Mouse (Mus musculus) midbrain, embryonic 12.5 days (tissue): ENCODE results near the gene Errfi1. TPM values are rescaled to one million over a fixed set of nuclear protein-coding genes. Genes with fewer than 3 reads are reported as not detected.

Source experiments
- ATAC-seq: fragments of 200-750 bp; cut with Nextera tagmentation; 2 replicates; pipeline ENCODE4 v1.8.0; 2017; ENCODE audit warnings: low read depth, moderate TSS enrichment, moderate library complexity; ENCODE audit not compliant: low FRiP score
- H3K27ac ChIP-seq: fragments of 300-500 bp; sonication (generic); replicated peaks from 2 replicates; pipeline ENCODE4 v1.5.1; 2016; ENCODE audit warnings: mild to moderate bottlenecking
- H3K27me3 ChIP-seq: fragments of 300-500 bp; sonication (generic); 2 replicates; pipeline ENCODE4 v1.6.1; 2016; ENCODE audit warnings: mild to moderate bottlenecking
- H3K36me3 ChIP-seq: fragments of 300-500 bp; sonication (generic); 2 replicates; pipeline ENCODE4 v1.6.1; 2016
- H3K4me1 ChIP-seq: fragments of 300-500 bp; sonication (generic); 2 replicates; pipeline ENCODE4 v1.6.1; 2016
- H3K4me2 ChIP-seq: fragments of 300-500 bp; sonication (generic); replicated peaks from 2 replicates; pipeline ENCODE4 v1.6.1; 2016; ENCODE audit warnings: mild to moderate bottlenecking, moderate library complexity
- H3K4me3 ChIP-seq: fragments of 300-500 bp; sonication (generic); 2 replicates; pipeline ENCODE4 v1.5.1; 2016; ENCODE audit warnings: mild to moderate bottlenecking
- H3K9ac ChIP-seq: fragments of 300-500 bp; sonication (generic); replicated peaks from 2 replicates; pipeline ENCODE4 v1.6.1; 2016; ENCODE audit warnings: mild to moderate bottlenecking, moderate library complexity
- H3K9me3 ChIP-seq: fragments of 300-500 bp; sonication (generic); 2 replicates; pipeline ENCODE4 v1.6.1; 2016; ENCODE audit warnings: mild to moderate bottlenecking
- WGBS: fragments of 180-500 bp; shearing (Covaris S2); methylation state at CpG from one replicate; pipeline ENCODE4 v1.1.7; 2016; 5-methylcytosine and 5-hydroxymethylcytosine counted together
- polyA plus RNA-seq: library from polyadenylated mRNA; unstranded; fragments of >200 nt; fragmentation: Nextera tagmentation; extraction: Ambion mirVana; gene quantifications from 2 replicates; pipeline ENCODE4 v1.2.1, GENCODE M21; 2016

The Errfi1 gene
- polyA plus RNA-seq, 1 experiment from 2014 or later: 22.1 TPM

DNA sequence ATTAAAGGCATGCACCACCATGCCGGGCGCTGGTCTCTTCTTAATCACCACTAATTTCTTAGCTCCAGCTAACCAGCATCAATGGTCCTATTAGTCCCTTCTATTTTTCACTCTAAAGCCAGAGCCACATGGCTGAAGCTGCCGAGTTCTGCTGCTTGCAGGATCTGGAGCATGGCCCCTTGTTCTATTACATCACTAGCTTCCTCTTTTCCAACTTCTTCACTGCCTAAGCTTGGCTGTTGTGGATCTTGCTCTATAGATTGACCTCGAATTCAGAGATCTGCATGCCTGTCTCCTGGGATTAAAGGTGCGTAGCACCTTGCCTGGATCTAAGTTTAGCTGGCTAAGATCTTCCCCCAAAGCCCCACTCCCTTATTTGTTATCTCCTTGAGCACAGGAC lies 28.9 kb downstream of the Errfi1 start:
- 84% methylated on average over 5 of the region's 5 CpGs for WGBS
- H3K9me3 ChIP-seq: peaks cover 25% of the 10 kb centered on the region
- H3K27ac ChIP-seq: no peak overlapping the region
- no peak overlapping the region for H3K4me3 ChIP-seq
- H3K4me2 ChIP-seq: no peak overlapping the region
- no peak for ATAC-seq
- H3K4me1 ChIP-seq: no peaks in the 10 kb centered on the region
- no peaks in the 10 kb centered on the region for H3K27me3 ChIP-seq
- H3K36me3 ChIP-seq: no peaks in the 10 kb centered on the region
- no peak overlapping the region for H3K9ac ChIP-seq

DNA sequence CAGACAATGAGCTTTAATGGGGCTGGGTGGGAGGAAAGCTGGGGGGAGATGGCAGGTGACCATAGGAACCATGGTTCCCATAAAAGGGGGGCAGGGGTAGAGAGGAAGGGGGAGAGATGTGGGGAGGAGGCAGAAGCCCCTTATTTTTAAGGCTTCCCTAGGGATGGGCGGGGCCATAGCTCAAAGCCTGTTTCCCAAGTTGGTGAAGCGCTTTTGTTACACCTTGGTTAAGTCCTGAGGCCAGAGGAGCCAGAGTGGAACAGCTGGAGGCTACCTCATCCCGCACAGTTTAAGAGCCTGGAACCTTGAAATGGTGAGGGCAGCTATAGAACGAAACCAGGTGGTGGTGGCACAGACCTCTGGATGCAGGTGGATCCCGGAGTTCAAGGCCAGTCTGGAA lies 34.2 kb downstream of the Errfi1 start:
- ATAC-seq: no peak
- H3K9me3 ChIP-seq: no peaks in the 10 kb centered on the region
- H3K27me3 ChIP-seq: no peaks in the 10 kb centered on the region
- H3K27ac ChIP-seq: no peak overlapping the region
- WGBS: 71% methylated on average over 5 of the region's 5 CpGs
- no peak overlapping the region for H3K4me2 ChIP-seq
- no peaks in the 10 kb centered on the region for H3K36me3 ChIP-seq
- H3K4me3 ChIP-seq: no peak overlapping the region
- peaks cover 4% of the 10 kb centered on the region; the same call in 1 of the 2 replicates for H3K4me1 ChIP-seq
- H3K9ac ChIP-seq: no peak overlapping the region

DNA sequence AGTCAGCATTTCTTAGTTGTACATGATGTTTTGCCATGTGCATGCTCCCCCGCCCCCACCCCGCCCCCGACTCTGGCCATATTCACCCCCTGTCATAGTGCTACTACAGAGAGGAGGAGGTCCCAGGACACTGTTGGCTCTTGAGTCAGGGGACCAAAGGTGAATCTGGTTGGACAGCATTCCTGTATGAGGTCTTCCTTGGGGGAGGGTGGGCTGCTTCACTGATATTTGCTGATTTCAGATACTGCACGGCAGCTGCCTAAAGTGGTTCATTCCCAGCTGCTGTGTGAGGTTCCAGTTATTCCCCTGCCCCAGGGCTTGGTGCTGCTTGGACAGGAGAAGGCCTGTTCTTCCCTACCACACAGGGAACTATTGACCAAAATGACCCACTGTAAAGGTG lies 34.8 kb downstream of the Errfi1 start:
- H3K4me1 ChIP-seq: peaks cover 4% of the 10 kb centered on the region; the same call in 1 of the 2 replicates
- no peak overlapping the region for H3K27ac ChIP-seq
- no peak overlapping the region for H3K9ac ChIP-seq
- H3K4me3 ChIP-seq: no peak overlapping the region
- no peaks in the 10 kb centered on the region for H3K27me3 ChIP-seq
- no peak overlapping the region for H3K4me2 ChIP-seq
- H3K36me3 ChIP-seq: no peaks in the 10 kb centered on the region
- no peak for ATAC-seq
- no peaks in the 10 kb centered on the region for H3K9me3 ChIP-seq
- 69% methylated on average over 4 of the region's 4 CpGs for WGBS

DNA sequence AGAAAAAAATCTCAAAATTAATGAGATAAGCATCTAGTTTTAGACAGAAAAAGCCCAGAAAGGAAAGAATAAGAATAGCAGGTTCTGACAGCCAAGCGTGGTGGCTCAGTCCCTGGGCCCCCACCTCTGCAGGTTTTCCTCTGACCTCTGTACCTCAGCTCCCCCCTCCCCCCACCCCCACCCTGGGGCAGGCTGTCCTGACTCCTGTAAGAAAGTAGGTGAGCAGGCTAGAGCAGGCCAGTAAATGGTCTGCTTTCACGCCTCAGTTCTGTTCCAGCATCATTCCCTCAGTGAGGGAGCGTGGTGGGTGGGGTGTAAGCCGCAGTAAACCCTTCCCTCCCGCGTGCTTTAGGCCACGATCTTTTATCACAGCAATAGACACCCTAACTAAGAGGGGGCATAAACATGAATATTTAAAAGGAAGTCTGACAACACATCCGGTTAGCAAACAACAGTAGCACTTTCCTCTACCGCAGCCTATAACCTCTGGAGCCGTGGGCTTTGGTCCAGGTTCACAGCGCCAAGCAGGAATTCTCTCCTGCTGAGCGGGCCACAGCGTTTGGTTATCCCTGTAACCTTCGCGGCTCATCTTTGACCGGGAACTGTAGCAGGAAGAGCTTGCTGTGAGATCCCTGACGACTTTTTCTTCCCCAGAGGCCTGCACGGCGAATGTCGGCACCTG lies 35.7 kb downstream of the Errfi1 start:
- H3K4me2 ChIP-seq: no peak overlapping the region
- no peaks in the 10 kb centered on the region for H3K9me3 ChIP-seq
- 50% methylated on average over 20 of the region's 20 CpGs for whole genome bisulfite sequencing
- no peak overlapping the region for H3K4me3 ChIP-seq
- peaks cover 4% of the 10 kb centered on the region; the same call in 1 of the 2 replicates for H3K4me1 ChIP-seq
- H3K9ac ChIP-seq: no peak overlapping the region
- no peak for ATAC-seq
- H3K27ac ChIP-seq: no peak overlapping the region
- no peaks in the 10 kb centered on the region for H3K27me3 ChIP-seq
- H3K36me3 ChIP-seq: no peaks in the 10 kb centered on the region

DNA sequence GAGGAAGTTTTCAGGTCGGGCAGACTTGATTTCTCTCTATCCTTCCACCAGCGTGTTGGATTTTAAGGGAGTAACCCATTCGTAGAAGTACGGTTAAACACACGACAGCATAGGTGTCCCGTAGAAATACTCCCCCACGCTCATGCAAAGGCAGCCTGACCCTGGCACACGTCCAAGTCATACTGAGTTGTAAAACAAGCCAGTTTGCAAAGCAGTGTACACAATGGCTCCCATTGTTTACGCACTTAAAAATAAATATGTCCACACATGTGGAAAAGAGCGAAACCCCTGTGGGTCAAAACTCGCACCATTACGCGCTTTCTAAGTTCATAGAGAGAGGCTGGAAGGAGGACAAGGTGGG lies 36.2 kb downstream of the Errfi1 start:
- Histone ChIP-seq H3K4me2 (no peak overlapping the region), H3K9me3 (no peaks in the 10 kb centered on the region), H3K36me3 (no peaks in the 10 kb centered on the region), H3K27me3 (no peaks in the 10 kb centered on the region), H3K27ac (no peak overlapping the region), H3K4me1 (peaks cover 4% of the 10 kb centered on the region; the same call in 1 of the 2 replicates), H3K9ac (no peak overlapping the region), H3K4me3 (no peak overlapping the region)
- WGBS: 74% methylated on average over 13 of the region's 13 CpGs
- no peak for ATAC-seq

DNA sequence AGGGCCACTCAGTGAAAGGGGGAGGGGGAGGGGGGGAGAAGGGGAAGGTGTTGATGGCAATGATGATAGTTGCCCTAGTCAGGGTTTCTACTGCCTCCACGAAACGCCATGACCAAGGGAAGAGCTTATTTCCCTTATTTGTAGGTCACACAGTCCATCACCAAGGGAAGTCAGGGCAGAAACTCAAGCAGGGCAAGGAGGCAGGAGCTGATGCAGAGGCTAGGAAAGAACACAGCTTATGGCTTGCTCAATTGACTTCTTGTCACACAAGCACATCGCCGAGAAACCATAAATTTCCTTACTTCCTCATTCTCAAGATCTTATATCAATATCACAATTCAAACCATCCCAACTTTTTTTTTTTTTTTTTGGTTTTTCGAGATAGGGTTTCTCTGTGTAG lies 37.6 kb downstream of the Errfi1 start:
- no peak for ATAC-seq
- WGBS: 82% methylated on average over 5 of the region's 5 CpGs
- no peaks in the 10 kb centered on the region for H3K9me3 ChIP-seq

DNA sequence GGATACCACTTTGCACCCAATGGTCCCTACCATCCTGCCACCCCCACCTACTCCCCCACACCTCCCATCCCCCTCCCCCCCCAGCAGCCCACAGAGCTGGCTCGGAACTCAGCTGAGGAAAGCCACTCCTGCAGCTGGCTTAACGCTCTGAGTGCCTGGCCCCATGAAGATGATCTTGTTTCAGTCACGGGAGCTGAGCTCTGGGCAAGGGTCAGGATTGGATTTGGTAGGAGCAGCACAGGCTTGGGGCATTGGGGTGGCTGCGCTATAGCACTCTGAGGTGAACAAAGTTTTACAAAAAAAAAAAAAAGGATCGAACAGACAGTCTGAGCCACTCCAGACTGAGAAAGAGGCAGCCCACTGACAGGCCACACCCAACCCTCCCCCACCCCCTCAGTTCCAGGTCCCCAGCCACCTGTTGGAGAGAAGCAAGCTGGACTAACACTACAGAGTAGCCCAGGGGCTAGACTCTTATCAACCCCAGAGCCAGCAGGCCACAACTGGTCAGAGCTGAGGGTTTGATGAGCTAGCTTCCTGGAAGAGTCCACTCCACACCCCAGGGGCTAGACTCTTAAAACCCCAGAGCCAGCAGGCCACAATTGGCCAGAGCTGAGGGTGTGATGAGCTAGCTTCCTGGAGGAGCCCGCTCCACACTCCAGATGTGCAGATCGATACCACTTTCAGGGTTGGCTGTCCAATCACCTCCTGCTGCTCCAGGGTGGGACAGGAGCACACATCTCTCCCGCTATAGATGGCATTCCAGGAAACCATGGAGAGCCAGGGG lies 41.2 kb downstream of the Errfi1 start:
- peaks cover 33% of the 10 kb centered on the region for H3K36me3 ChIP-seq
- H3K4me1 ChIP-seq: peaks cover 4% of the 10 kb centered on the region; the same call in 1 of the 2 replicates
- H3K27me3 ChIP-seq: no peaks in the 10 kb centered on the region
- H3K9me3 ChIP-seq: no peaks in the 10 kb centered on the region
- H3K9ac ChIP-seq: no peak overlapping the region
- H3K4me3 ChIP-seq: no peak overlapping the region
- WGBS: 70% methylated on average over 8 of the region's 8 CpGs
- H3K4me2 ChIP-seq: no peak overlapping the region
- no peak for ATAC-seq
- H3K27ac ChIP-seq: no peak overlapping the region

More for the DNA sequence above, 37.6 kb downstream of the Errfi1 start:
- Histone ChIP-seq H3K27ac (no peak overlapping the region), H3K4me1 (peaks cover 4% of the 10 kb centered on the region; the same call in 1 of the 2 replicates), H3K9ac (no peak overlapping the region), H3K27me3 (no peaks in the 10 kb centered on the region), H3K4me2 (no peak overlapping the region), H3K36me3 (peaks cover 1% of the 10 kb centered on the region; the same call in 1 of the 2 replicates), H3K4me3 (no peak overlapping the region)

DNA sequence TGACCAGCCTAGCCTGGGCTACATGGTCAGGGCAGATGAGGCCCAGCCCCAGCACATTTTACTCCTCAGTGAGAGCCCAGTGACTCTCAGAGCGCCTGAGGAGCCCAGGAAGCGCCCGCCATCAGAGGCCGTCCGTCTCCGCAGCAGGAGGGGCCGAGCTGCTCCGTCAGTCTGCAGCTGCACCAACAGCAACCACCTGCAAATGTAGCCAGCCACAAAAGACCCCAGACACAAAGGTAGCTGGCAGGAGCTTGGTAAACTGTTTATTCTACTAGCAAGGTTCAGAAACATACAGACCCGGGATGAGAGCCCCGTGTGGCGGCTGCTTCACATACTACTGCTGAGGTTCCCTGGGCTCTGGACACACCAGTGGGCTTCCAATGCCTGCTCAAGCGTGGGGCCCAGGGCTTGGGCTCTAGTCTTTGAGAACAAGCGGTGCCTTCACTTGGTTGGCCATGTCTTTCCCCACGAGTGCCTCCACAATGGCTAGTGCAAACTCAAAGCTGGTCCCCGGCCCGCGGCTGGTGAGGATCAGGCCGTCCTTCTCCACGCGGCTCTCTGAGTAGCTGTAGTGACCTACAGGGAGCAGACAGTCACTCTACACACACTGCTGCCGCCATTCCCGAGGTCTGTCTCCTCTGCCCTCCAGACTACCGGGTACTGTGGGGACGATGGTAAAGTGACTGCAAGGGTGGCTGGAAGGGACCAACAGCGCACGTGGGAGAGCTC lies 43.3 kb downstream of the Errfi1 start:
- Histone ChIP-seq H3K27ac (no peak overlapping the region), H3K9me3 (no peaks in the 10 kb centered on the region), H3K4me1 (no peaks in the 10 kb centered on the region), H3K36me3 (peaks cover 55% of the 10 kb centered on the region), H3K27me3 (no peaks in the 10 kb centered on the region), H3K4me2 (no peak overlapping the region), H3K4me3 (no peak overlapping the region), H3K9ac (no peak overlapping the region)
- 93% methylated on average over 26 of the region's 26 CpGs for WGBS
- no peak for ATAC-seq

DNA sequence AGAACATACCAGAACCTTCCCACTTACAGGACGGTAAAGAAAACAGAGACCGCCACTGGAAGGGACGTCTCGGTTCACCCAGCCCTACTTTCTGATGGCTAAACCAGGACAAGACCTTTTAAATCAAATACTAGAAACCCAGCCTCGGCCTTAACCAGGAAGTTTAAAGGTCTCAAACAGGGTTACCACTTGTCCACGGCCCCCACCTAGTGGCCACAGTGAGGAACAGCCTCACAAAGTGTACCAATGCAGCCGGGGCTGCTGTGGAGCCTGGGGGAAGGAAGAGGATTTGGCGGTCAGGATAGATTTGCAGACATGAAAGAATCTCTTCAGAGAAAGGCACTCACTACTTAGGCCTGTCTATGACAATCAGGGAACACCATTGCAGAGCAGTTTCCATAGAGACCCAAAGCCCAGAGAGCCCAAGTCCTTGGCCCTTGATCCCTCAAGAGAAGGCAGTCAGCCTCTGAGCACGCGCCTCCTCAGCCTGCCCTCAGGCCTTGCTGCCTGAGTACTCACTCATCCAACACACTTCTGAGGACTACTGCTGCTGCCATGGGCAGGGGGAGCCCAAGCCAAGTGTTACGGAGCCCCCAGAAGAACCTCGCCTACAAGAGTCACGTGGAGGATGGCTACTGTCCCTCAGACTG lies 45.1 kb downstream of the Errfi1 start:
- WGBS: 63% methylated on average over 13 of the region's 13 CpGs
- Histone ChIP-seq H3K9ac (no peak overlapping the region), H3K9me3 (no peaks in the 10 kb centered on the region), H3K4me2 (no peak overlapping the region), H3K4me3 (no peak overlapping the region), H3K27ac (no peak overlapping the region; the same call in 1 of the 2 replicates), H3K27me3 (no peaks in the 10 kb centered on the region), H3K36me3 (peaks cover 73% of the 10 kb centered on the region), H3K4me1 (no peaks in the 10 kb centered on the region)
- ATAC-seq: no peak

DNA sequence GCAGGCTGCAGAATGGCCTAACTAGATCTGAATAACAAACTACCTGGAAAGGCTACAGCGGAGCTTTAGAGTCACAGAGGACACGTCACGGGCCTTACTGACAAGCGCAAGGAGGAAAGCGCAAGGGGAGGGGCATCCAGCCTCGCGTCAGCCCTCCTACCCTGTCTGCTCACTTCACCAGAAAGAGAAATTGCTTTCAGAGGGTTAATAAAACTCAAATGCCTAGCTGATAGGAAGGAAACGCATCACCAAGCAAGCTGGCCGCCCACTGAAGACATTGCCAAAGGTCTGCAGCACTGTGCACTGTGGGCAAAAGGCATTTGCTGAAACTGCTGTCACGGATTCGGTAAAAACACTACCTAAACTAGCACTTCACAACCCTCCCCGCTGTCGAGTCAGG lies 46.8 kb downstream of the Errfi1 start:
- no peak overlapping the region for H3K4me2 ChIP-seq
- ATAC-seq: no peak
- H3K36me3 ChIP-seq: peaks cover 84% of the 10 kb centered on the region
- no peak overlapping the region for H3K27ac ChIP-seq
- no peaks in the 10 kb centered on the region for H3K27me3 ChIP-seq
- WGBS: 97% methylated on average over 13 of the region's 13 CpGs
- H3K4me3 ChIP-seq: no peak overlapping the region
- H3K9ac ChIP-seq: no peak overlapping the region
- H3K9me3 ChIP-seq: no peaks in the 10 kb centered on the region
- no peaks in the 10 kb centered on the region for H3K4me1 ChIP-seq

DNA sequence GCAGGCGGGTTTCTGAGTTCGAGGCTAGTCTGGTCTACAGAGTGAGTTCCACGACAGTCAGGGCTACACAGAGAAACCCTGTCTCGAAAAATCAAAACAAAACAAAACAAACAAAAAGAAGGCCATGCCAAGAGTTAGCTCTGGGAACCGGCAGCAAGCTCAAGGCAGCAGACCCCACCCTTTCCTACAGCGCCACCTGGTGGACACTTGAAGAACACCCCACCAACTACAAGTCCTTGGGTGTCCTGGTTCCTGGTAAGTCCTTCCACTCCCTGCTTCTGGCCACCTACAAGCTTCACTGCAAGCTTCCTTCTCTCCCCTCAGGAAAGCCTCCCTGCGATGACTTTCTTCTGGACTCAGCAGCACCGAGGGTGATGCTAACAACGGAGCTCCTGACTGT lies 47.9 kb downstream of the Errfi1 start:
- Histone ChIP-seq H3K4me3 (no peak overlapping the region), H3K36me3 (peaks cover 85% of the 10 kb centered on the region), H3K9ac (no peak overlapping the region), H3K4me1 (no peaks in the 10 kb centered on the region), H3K4me2 (no peak overlapping the region), H3K9me3 (no peaks in the 10 kb centered on the region), H3K27ac (no peak overlapping the region), H3K27me3 (no peaks in the 10 kb centered on the region)
- WGBS: 60% methylated on average over 9 of the region's 9 CpGs
- ATAC-seq: no peak

DNA sequence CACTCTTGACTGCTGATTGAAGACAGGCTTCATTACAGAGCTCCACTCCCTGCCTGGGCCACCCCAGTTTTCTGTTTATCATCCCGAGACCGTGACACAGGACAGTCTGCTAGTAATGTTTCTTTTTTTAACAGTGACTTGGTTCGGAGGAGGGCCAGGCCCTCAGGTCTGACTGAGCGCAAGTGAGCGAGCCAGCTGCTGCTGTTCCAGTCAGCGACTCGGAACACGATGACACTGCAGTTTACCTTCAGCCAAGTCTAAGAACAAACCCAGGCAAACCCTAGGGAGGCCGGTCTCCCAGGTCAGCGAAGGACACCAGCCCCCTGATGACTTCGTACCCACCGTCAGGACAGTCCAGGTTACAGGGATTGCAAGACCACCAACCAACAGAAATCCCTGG lies 48.3 kb downstream of the Errfi1 start:
- Histone ChIP-seq H3K4me1 (no peaks in the 10 kb centered on the region), H3K4me2 (no peak overlapping the region), H3K27ac (no peak overlapping the region), H3K36me3 (peaks cover 84% of the 10 kb centered on the region), H3K9ac (no peak overlapping the region), H3K4me3 (no peak overlapping the region), H3K27me3 (no peaks in the 10 kb centered on the region), H3K9me3 (no peaks in the 10 kb centered on the region)
- ATAC-seq: no peak
- WGBS: 93% methylated on average over 12 of the region's 12 CpGs
